Mouse (Mus musculus): ENCODE data around the gene Cpeb3. TPM values are rescaled to one million over a fixed set of nuclear protein-coding genes. Genes with fewer than 3 reads are reported as not detected.

Gene Cpeb3
- polyA plus RNA-seq, 1 experiment from 2014 or later, result 8.2 TPM

GRCm38 (mm10) chr19:37025839-37026319 is 182.5 kb downstream of the Cpeb3 start:
- H3K9me3 ChIP-seq (replicated peaks; ENCODE audit: control insufficient read depth, low read length), result no peaks in the 10 kb centered on the region; the same call in 1 of the 2 replicates
- H3K4me2 ChIP-seq (ENCODE audit: low read depth, low read length), result no peak overlapping the region
- H3K4me3 ChIP-seq (ENCODE audit: low read length), result no peak overlapping the region
- H3K9ac ChIP-seq (ENCODE audit: low read length), result peak overlapping the region; percentile 38; the same call in 1 of the 2 replicates
- H3K27me3 ChIP-seq (ENCODE audit: control insufficient read depth, insufficient read depth, low read length), result no peaks in the 10 kb centered on the region
- H3K27ac ChIP-seq (ENCODE audit: low read length), result peak overlapping the region; percentile 64
- whole genome bisulfite sequencing, result 56% methylated on average over 13 of the region's 13 CpGs
- H3K36me3 ChIP-seq (ENCODE audit: control insufficient read depth, insufficient read depth), result no peaks in the 10 kb centered on the region
- peak; percentile 56 for ATAC-seq (replicated peaks; ENCODE audit: extremely low read depth, insufficient read depth, low FRiP score)
- H3K4me1 ChIP-seq (ENCODE audit: control insufficient read depth, insufficient read depth, low read length), result peaks cover 21% of the 10 kb centered on the region

GRCm38 (mm10) chr19:37022146-37022545 is 186.3 kb downstream of the Cpeb3 start:
- Histone ChIP-seq H3K9me3 (replicated peaks; ENCODE audit: control insufficient read depth, low read length) (no peaks in the 10 kb centered on the region), H3K27me3 (ENCODE audit: control insufficient read depth, insufficient read depth, low read length) (no peaks in the 10 kb centered on the region), H3K4me1 (ENCODE audit: control insufficient read depth, insufficient read depth, low read length) (peaks cover 20% of the 10 kb centered on the region), H3K9ac (ENCODE audit: low read length) (no peak overlapping the region), H3K4me3 (ENCODE audit: low read length) (no peak overlapping the region), H3K27ac (ENCODE audit: low read length) (no peak overlapping the region), H3K36me3 (ENCODE audit: control insufficient read depth, insufficient read depth) (no peaks in the 10 kb centered on the region), H3K4me2 (ENCODE audit: low read depth, low read length) (no peak overlapping the region)
- ATAC-seq (replicated peaks; ENCODE audit: extremely low read depth, insufficient read depth, low FRiP score), result no peak
- 90% methylated on average over 5 of the region's 5 CpGs for WGBS

GRCm38 (mm10) chr19:37020951-37021350 is 187.4 kb downstream of the Cpeb3 start:
- Histone ChIP-seq H3K4me1 (ENCODE audit: control insufficient read depth, insufficient read depth, low read length) (peaks cover 9% of the 10 kb centered on the region), H3K36me3 (ENCODE audit: control insufficient read depth, insufficient read depth) (no peaks in the 10 kb centered on the region), H3K27me3 (ENCODE audit: control insufficient read depth, insufficient read depth, low read length) (no peaks in the 10 kb centered on the region), H3K4me2 (ENCODE audit: low read depth, low read length) (no peak overlapping the region), H3K27ac (ENCODE audit: low read length) (no peak overlapping the region), H3K4me3 (ENCODE audit: low read length) (no peak overlapping the region), H3K9ac (ENCODE audit: low read length) (no peak overlapping the region), H3K9me3 (replicated peaks; ENCODE audit: control insufficient read depth, low read length) (no peaks in the 10 kb centered on the region)
- ATAC-seq (replicated peaks; ENCODE audit: extremely low read depth, insufficient read depth, low FRiP score), result no peak; the same call in 1 of the 2 replicates
- 66% methylated on average over 11 of the region's 11 CpGs for WGBS

GRCm38 (mm10) chr19:37020531-37020930 is 187.9 kb downstream of the Cpeb3 start:
- no peak; the same call in 1 of the 2 replicates for ATAC-seq (replicated peaks; ENCODE audit: extremely low read depth, insufficient read depth, low FRiP score)
- H3K36me3 ChIP-seq (ENCODE audit: control insufficient read depth, insufficient read depth), result no peaks in the 10 kb centered on the region
- no peak overlapping the region for H3K4me3 ChIP-seq (ENCODE audit: low read length)
- H3K27ac ChIP-seq (ENCODE audit: low read length), result no peak overlapping the region
- H3K4me2 ChIP-seq (ENCODE audit: low read depth, low read length), result no peak overlapping the region
- 52% methylated on average over 4 of the region's 5 CpGs for WGBS
- H3K4me1 ChIP-seq (ENCODE audit: control insufficient read depth, insufficient read depth, low read length), result peaks cover 7% of the 10 kb centered on the region; the same call in 1 of the 2 replicates
- H3K9me3 ChIP-seq (replicated peaks; ENCODE audit: control insufficient read depth, low read length), result no peaks in the 10 kb centered on the region
- H3K27me3 ChIP-seq (ENCODE audit: control insufficient read depth, insufficient read depth, low read length), result no peaks in the 10 kb centered on the region
- H3K9ac ChIP-seq (ENCODE audit: low read length), result no peak overlapping the region

- H3K4me1 ChIP-seq (ENCODE audit: control insufficient read depth, insufficient read depth, low read length), result peaks cover 7% of the 10 kb centered on the region; the same call in 1 of the 2 replicates
- WGBS, result 60% methylated on average over 5 of the region's 5 CpGs
- no peak for ATAC-seq (replicated peaks; ENCODE audit: extremely low read depth, insufficient read depth, low FRiP score)
- H3K9me3 ChIP-seq (replicated peaks; ENCODE audit: control insufficient read depth, low read length), result no peaks in the 10 kb centered on the region
- no peaks in the 10 kb centered on the region for H3K27me3 ChIP-seq (ENCODE audit: control insufficient read depth, insufficient read depth, low read length)
- H3K27ac ChIP-seq (ENCODE audit: low read length), result no peak overlapping the region
- H3K4me3 ChIP-seq (ENCODE audit: low read length), result peak overlapping the region; percentile 41
- H3K36me3 ChIP-seq (ENCODE audit: control insufficient read depth, insufficient read depth), result peaks cover 3% of the 10 kb centered on the region; the same call in 1 of the 2 replicates
- no peak overlapping the region for H3K9ac ChIP-seq (ENCODE audit: low read length)
- peak overlapping the region; percentile 52 for H3K4me2 ChIP-seq (ENCODE audit: low read depth, low read length)
These were observed 189.5 kb downstream of the Cpeb3 start for GRCm38 (mm10) chr19:37018931-37019330.

- Histone ChIP-seq H3K4me3 (ENCODE audit: low read length) (peak overlapping the region; percentile 41), H3K9ac (ENCODE audit: low read length) (no peak overlapping the region), H3K36me3 (ENCODE audit: control insufficient read depth, insufficient read depth) (peaks cover 4% of the 10 kb centered on the region), H3K4me2 (ENCODE audit: low read depth, low read length) (peak overlapping the region; percentile 52), H3K27ac (ENCODE audit: low read length) (no peak overlapping the region), H3K27me3 (ENCODE audit: control insufficient read depth, insufficient read depth, low read length) (no peaks in the 10 kb centered on the region), H3K9me3 (replicated peaks; ENCODE audit: control insufficient read depth, low read length) (no peaks in the 10 kb centered on the region), H3K4me1 (ENCODE audit: control insufficient read depth, insufficient read depth, low read length) (peaks cover 7% of the 10 kb centered on the region; the same call in 1 of the 2 replicates)
- ATAC-seq (replicated peaks; ENCODE audit: extremely low read depth, insufficient read depth, low FRiP score), result peak; percentile 72
- 6% methylated on average over 26 of the region's 26 CpGs for WGBS
These were observed 190.0 kb downstream of the Cpeb3 start for GRCm38 (mm10) chr19:37018411-37018810.

- Histone ChIP-seq H3K9ac (ENCODE audit: low read length) (no peak overlapping the region), H3K36me3 (ENCODE audit: control insufficient read depth, insufficient read depth) (peaks cover 11% of the 10 kb centered on the region), H3K4me1 (ENCODE audit: control insufficient read depth, insufficient read depth, low read length) (peaks cover 7% of the 10 kb centered on the region; the same call in 1 of the 2 replicates), H3K4me3 (ENCODE audit: low read length) (no peak overlapping the region), H3K9me3 (replicated peaks; ENCODE audit: control insufficient read depth, low read length) (no peaks in the 10 kb centered on the region), H3K4me2 (ENCODE audit: low read depth, low read length) (no peak overlapping the region), H3K27me3 (ENCODE audit: control insufficient read depth, insufficient read depth, low read length) (no peaks in the 10 kb centered on the region), H3K27ac (ENCODE audit: low read length) (no peak overlapping the region)
- WGBS, result 96% methylated on average over 6 of the region's 6 CpGs
- ATAC-seq (replicated peaks; ENCODE audit: extremely low read depth, insufficient read depth, low FRiP score), result no peak
These were observed 191.5 kb downstream of the Cpeb3 start for GRCm38 (mm10) chr19:37016890-37017289.

GRCm38 (mm10) chr19:37014173-37014939 is 194.0 kb downstream of the Cpeb3 start:
- Histone ChIP-seq H3K9me3 (replicated peaks; ENCODE audit: control insufficient read depth, low read length) (no peaks in the 10 kb centered on the region), H3K27ac (ENCODE audit: low read length) (no peak overlapping the region), H3K4me3 (ENCODE audit: low read length) (no peak overlapping the region), H3K4me1 (ENCODE audit: control insufficient read depth, insufficient read depth, low read length) (no peaks in the 10 kb centered on the region), H3K36me3 (ENCODE audit: control insufficient read depth, insufficient read depth) (peaks cover 27% of the 10 kb centered on the region), H3K4me2 (ENCODE audit: low read depth, low read length) (no peak overlapping the region), H3K9ac (ENCODE audit: low read length) (no peak overlapping the region), H3K27me3 (ENCODE audit: control insufficient read depth, insufficient read depth, low read length) (no peaks in the 10 kb centered on the region)
- ATAC-seq (replicated peaks; ENCODE audit: extremely low read depth, insufficient read depth, low FRiP score), result no peak
- 86% methylated on average over 8 of the region's 8 CpGs for WGBS

- 94% methylated on average over 6 of the region's 6 CpGs for WGBS
- no peak overlapping the region for H3K4me3 ChIP-seq (ENCODE audit: low read length)
- no peak overlapping the region for H3K9ac ChIP-seq (ENCODE audit: low read length)
- H3K27ac ChIP-seq (ENCODE audit: low read length), result no peak overlapping the region
- no peaks in the 10 kb centered on the region for H3K27me3 ChIP-seq (ENCODE audit: control insufficient read depth, insufficient read depth, low read length)
- ATAC-seq (replicated peaks; ENCODE audit: extremely low read depth, insufficient read depth, low FRiP score), result no peak
- no peaks in the 10 kb centered on the region for H3K4me1 ChIP-seq (ENCODE audit: control insufficient read depth, insufficient read depth, low read length)
- H3K9me3 ChIP-seq (replicated peaks; ENCODE audit: control insufficient read depth, low read length), result no peaks in the 10 kb centered on the region
- H3K4me2 ChIP-seq (ENCODE audit: low read depth, low read length), result no peak overlapping the region
- peaks cover 28% of the 10 kb centered on the region for H3K36me3 ChIP-seq (ENCODE audit: control insufficient read depth, insufficient read depth)
These were observed 194.9 kb downstream of the Cpeb3 start for GRCm38 (mm10) chr19:37013461-37013860.

Data from heart, embryonic 16.5 days (tissue).